Mouse (Mus musculus) ovary, adult 18-20 months (tissue): ENCODE measurements around the gene Gm3435.
"Not testable (repeated sequence)": the region's sequence is repeated elsewhere in the genome, so short reads cannot be mapped to it uniquely, and the experiment has no call there.

Source experiments
- DNase-seq: peaks from one replicate; pipeline ENCODE4 v3.0.0; 2022; ENCODE audit warnings: low spot score, mixed read lengths

The Gm3435 gene

DNA sequence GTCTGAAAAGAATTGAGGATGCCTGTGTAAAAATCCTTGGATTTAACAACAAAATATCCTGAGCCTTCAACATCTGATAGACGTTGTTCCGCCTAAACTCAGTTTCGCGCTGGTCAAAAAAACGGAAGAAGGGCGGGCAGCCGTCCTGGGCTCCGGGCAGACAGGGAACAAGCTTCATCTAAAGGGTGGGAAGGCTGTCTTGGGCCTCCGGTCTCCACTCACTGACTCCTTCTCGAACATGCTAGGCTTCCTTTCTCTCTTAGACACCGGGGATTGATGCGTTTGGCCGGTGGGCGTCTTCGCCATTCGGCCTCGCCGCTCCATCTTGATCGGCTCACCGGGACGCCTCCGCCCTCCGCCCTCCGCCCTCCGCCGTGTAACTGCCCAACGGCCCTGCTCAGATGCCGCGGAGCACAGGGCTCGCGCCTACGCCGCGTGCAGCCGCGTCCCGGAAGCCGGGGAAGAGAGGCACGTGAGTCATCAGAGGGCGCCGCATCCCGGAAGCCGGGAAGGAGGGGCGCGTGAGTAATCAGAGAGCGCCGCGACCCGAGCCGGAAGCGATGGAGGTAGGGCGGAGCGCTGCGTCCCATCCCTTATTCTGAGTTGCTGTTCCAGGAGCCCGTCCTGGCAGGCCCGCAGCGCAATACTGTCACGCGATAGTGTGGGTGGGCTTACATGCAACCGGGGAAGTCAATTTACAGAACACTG lies at the start of gene Gm3435:
Gm3435 (plus strand) TSS at position 471 of the 708 bp plus-strand sequence.
- not testable (repeated sequence) for DNase-seq

DNA sequence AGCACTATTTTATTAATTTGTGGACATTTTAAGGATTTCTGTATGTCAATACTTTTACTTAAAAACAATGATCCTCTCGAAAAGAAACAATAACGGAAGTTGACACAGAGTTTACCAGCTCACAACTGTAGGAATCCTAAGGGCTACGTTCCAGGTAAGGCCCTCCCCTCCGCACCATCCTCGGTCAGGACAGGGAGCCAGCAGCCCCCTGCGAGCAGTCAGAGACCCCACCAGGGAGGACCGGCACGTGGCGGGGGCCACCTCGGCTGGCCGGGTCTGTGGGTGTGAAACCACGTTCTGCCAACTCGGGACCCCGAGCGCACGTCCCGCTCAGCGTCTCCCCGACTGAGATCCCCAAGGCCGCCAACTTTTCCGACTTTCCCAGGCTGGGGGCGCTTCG lies 49.5 kb upstream of the Gm3435 start:
- no peak for DNase-seq

DNA sequence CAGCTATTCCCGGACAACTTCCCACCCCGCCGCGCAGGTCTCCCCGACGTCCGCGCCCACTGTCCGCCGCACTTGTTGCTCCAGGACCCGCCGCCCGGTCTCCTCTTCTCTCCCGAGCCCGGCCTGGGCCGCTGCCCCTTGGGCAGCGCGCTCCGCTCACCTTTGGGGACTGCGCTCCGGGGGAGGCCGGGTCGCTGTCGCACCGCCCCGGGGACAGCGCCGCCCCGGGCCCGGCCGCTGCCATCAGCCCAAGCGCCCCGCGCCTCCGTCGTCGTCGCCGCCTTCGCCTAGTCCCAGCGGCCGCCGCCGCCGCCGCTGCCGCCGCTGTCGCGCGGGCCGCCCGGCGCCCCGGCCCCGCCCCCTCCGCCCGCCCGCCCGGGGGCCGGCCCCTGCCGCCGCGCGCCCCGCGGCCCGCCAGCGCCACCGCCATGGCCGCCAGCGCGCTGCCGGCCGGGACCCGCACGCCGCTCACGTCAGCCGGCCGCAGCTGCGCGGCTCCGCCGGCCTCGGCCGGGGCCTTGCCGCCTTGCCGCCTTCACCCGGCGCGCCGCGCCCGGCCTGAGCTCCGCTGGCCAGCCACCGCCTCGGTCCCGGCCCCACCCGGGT lies 48.9 kb upstream of the Gm3435 start, which contains the start of gene Phf10:
Phf10 (minus strand) TSS at position 323 of the 606 bp plus-strand sequence.
- not testable (repeated sequence) for DNase-seq

DNA sequence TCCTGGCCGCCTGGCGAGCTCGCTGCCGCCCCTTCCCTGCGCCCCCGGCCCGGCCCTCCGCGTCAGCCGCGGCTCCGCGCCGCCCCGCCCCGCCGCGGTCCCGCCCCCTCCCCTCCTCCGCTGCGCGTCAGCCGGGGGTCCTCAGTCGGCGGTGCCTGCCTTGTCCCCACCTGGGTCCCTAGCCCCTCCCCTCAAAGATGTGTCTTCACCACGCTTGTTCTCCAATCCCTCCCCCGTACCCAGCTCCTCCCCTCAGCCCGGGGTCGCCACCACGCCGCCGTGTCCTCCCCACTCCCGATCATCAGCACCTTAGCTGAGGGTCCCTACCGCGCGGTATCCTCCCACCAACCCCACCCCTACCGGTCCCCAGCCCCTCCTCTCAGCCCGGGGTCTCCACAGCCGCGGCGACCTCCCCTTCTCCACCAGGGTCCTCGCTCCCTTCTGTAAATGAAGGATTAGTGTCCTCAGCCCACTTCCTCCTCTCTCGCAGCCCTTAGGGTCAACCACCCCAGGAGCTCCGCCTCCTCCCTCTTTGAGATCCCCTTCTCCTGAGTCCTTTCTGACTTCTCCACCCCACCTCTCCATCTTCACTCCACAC lies 48.3 kb upstream of the Gm3435 start:
- DNase-seq, result not testable (repeated sequence)

DNA sequence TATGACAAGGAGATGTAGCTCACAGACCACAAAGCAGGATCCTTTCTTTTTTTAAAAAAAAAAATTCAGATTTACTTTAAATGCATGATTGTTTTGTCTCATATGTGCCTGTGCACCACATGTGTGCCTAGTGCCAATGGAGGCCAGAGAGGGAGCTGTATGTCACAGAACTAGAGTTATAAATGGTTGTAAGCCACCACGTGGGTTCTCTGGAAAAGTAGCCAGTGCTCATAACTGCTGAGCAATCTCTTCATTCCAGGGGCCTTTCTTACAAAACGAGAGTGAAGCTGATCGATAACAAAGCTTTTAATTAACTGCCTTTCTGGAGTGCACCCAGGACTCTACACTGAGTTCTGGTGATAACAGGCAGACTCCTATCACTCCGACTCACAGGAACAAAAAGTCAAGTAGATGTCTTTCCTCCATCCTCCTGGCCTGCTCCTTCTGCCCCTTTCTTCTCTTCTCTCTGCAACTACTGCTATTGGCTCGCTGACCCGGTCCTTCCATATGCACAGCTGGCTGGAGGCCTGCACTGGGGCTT lies 41.5 kb upstream of the Gm3435 start:
- DNase-seq, result not testable (repeated sequence)

DNA sequence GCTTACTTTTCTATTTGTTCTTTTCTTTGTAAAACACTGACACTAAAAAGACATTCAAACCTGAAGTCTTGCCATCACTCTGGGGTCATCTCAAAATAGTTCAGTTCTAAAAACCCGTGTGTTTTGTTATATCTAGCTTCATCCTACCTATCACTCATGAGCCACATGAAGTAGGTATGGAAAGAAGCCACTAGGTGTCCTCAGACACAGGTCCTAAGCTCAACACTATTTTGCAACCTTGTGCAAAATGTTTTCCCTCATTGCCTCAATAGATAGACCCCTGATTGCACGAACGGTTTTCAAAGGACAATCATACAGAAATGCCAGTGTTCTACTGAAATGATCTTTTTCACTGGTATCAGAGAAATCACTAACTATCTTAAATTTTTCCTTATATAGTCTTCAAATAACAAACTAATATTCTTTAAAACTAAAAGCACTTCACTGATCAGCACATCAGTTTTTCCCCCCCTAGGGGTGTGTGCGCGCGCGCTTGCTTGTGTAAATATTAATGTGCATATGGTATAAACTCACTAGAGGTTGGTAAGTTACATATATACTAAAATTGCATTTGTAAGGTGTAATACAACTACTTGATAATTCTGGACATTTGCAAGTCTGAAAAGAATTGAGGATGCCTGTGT lies 32.1 kb upstream of the Gm3435 start:
- not testable (repeated sequence) for DNase-seq

DNA sequence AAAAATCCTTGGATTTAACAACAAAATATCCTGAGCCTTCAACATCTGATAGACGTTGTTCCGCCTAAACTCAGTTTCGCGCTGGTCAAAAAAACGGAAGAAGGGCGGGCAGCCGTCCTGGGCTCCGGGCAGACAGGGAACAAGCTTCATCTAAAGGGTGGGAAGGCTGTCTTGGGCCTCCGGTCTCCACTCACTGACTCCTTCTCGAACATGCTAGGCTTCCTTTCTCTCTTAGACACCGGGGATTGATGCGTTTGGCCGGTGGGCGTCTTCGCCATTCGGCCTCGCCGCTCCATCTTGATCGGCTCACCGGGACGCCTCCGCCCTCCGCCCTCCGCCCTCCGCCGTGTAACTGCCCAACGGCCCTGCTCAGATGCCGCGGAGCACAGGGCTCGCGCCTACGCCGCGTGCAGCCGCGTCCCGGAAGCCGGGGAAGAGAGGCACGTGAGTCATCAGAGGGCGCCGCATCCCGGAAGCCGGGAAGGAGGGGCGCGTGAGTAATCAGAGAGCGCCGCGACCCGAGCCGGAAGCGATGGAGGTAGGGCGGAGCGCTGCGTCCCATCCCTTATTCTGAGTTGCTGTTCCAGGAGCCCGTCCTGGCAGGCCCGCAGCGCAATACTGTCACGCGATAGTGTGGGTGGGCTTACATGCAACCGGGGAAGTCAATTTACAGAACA lies 31.5 kb upstream of the Gm3435 start, which contains the start of the genes 9030025P20Rik and Gm3417:
9030025P20Rik (plus strand) TSS at position 107 of the 677 bp plus-strand sequence.
Gm3417 (minus strand) TSS at position 429 of the 677 bp plus-strand sequence.
- DNase-seq, result not testable (repeated sequence)

DNA sequence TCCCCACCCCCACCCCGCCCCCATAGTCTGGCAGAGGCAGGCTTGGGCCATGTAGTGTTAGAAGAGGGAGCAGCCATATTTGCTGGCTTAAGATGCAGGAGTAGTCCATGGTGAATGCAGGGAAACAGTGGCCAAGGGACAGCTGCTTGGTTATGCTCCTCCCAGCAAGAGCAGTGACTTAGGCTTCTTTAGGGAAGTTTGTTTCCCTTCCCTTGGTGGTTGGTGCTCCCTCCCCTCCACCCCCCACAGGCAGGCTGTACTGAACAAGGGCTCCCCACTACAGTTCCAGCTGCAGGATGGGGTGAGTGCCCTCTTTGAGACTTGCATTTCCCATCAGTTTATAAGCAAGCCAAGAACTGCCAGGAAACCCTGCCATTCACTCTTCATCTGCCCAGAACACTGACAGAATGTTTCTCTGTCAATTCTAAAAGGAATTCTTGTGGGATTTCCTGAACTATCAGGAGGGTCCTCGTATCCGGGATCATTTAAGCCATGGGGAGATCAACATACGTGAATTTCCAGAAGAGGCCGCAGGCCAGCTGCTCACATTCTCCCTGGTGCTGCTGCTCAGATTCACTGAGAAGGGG lies 19.8 kb upstream of the Gm3435 start:
- DNase-seq, result not testable (repeated sequence)

DNA sequence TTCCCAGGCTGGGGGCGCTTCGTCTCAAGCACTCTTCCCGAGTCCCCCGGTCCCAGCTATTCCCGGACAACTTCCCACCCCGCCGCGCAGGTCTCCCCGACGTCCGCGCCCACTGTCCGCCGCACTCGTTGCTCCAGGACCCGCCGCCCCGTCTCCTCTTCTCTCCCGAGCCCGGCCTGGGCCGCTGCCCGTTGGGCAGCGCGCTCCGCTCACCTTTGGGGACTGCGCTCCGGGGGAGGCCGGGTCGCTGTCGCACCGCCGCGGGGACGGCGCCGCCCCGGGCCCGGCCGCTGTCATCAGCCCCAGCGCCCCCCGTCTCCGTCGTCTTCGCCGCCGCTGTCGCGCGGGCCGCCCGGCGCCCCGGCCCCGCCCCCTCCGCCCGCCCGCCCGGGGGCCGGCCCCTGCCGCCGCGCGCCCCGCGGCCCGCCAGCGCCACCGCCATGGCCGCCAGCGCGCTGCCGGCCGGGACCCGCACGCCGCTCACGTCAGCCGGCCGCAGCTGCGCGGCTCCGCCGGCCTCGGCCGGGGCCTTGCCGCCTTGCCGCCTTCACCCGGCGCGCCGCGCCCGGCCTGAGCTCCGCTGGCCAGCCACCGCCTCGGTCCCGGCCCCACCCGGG lies 17.3 kb upstream of the Gm3435 start:
- DNase-seq, result not testable (repeated sequence)

DNA sequence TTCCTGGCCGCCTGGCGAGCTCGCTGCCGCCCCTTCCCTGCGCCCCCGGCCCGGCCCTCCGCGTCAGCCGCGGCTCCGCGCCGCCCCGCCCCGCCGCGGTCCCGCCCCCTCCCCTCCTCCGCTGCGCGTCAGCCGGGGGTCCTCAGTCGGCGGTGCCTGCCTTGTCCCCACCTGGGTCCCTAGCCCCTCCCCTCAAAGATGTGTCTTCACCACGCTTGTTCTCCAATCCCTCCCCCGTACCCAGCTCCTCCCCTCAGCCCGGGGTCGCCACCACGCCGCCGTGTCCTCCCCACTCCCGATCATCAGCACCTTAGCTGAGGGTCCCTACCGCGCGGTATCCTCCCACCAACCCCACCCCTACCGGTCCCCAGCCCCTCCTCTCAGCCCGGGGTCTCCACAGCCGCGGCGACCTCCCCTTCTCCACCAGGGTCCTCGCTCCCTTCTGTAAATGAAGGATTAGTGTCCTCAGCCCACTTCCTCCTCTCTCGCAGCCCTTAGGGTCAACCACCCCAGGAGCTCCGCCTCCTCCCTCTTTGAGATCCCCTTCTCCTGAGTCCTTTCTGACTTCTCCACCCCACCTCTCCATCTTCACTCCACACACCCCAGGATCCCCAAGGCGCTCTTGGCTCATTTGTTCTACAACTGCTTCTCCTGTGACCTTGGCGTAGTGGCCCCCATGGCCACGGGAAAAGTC lies 16.7 kb upstream of the Gm3435 start:
- DNase-seq, result not testable (repeated sequence)

DNA sequence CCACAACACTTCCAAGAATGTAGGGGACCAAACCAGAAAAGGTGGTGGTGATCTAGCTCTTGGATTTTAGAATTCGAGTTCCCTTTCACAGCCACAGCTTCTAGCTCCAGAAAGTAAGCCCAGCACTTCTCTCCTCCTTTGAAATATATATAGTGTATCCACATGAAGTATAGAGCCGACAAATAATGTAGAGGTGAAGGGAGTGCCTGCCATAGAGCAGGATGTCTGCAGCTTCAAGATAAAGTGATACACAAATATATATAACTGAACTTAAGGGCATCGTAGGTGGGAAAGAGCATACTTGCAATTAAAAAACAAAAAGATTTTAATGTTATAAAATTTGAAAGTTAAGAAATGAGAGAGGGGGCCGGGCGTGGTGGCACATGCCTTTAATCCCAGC lies 15.8 kb upstream of the Gm3435 start:
- not testable (repeated sequence) for DNase-seq

DNA sequence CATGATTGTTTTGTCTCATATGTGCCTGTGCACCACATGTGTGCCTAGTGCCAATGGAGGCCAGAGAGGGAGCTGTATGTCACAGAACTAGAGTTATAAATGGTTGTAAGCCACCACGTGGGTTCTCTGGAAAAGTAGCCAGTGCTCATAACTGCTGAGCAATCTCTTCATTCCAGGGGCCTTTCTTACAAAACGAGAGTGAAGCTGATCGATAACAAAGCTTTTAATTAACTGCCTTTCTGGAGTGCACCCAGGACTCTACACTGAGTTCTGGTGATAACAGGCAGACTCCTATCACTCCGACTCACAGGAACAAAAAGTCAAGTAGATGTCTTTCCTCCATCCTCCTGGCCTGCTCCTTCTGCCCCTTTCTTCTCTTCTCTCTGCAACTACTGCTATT lies 9.9 kb upstream of the Gm3435 start:
- DNase-seq, result not testable (repeated sequence)

DNA sequence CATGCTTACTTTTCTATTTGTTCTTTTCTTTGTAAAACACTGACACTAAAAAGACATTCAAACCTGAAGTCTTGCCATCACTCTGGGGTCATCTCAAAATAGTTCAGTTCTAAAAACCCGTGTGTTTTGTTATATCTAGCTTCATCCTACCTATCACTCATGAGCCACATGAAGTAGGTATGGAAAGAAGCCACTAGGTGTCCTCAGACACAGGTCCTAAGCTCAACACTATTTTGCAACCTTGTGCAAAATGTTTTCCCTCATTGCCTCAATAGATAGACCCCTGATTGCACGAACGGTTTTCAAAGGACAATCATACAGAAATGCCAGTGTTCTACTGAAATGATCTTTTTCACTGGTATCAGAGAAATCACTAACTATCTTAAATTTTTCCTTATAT lies 888 bp upstream of the Gm3435 start:
- DNase-seq, result not testable (repeated sequence)

DNA sequence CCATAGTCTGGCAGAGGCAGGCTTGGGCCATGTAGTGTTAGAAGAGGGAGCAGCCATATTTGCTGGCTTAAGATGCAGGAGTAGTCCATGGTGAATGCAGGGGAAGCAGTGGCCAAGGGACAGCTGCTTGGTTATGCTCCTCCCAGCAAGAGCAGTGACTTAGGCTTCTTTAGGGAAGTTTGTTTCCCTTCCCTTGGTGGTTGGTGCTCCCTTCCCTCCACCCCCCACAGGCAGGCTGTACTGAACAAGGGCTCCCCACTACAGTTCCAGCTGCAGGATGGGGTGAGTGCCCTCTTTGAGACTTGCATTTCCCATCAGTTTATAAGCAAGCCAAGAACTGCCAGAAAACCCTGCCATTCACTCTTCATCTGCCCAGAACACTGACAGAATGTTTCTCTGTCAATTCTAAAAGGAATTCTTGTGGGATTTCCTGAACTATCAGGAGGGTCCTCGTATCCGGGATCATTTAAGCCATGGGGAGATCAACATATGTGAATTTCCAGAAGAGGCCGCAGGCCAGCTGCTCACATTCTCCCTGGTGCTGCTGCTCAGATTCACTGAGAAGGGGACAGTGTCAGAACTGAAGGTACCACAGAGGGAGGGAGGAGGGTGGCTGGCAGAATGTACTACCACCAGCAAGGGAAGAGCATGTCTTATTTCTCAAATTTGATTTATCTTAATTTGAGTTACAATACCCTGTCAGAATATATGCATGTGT lies 11.7 kb downstream of the Gm3435 start:
- peak; percentile 2 for DNase-seq

DNA sequence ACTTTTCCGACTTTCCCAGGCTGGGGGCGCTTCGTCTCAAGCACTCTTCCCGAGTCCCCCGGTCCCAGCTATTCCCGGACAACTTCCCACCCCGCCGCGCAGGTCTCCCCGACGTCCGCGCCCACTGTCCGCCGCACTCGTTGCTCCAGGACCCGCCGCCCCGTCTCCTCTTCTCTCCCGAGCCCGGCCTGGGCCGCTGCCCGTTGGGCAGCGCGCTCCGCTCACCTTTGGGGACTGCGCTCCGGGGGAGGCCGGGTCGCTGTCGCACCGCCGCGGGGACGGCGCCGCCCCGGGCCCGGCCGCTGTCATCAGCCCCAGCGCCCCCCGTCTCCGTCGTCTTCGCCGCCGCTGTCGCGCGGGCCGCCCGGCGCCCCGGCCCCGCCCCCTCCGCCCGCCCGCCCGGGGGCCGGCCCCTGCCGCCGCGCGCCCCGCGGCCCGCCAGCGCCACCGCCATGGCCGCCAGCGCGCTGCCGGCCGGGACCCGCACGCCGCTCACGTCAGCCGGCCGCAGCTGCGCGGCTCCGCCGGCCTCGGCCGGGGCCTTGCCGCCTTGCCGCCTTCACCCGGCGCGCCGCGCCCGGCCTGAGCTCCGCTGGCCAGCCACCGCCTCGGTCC lies 14.0 kb downstream of the Gm3435 start:
- not testable (repeated sequence) for DNase-seq

DNA sequence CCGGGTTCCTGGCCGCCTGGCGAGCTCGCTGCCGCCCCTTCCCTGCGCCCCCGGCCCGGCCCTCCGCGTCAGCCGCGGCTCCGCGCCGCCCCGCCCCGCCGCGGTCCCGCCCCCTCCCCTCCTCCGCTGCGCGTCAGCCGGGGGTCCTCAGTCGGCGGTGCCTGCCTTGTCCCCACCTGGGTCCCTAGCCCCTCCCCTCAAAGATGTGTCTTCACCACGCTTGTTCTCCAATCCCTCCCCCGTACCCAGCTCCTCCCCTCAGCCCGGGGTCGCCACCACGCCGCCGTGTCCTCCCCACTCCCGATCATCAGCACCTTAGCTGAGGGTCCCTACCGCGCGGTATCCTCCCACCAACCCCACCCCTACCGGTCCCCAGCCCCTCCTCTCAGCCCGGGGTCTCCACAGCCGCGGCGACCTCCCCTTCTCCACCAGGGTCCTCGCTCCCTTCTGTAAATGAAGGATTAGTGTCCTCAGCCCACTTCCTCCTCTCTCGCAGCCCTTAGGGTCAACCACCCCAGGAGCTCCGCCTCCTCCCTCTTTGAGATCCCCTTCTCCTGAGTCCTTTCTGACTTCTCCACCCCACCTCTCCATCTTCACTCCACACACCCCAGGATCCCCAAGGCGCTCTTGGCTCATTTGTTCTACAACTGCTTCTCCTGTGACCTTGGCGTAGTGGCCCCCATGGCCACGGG lies 14.7 kb downstream of the Gm3435 start:
- DNase-seq, result not testable (repeated sequence)

DNA sequence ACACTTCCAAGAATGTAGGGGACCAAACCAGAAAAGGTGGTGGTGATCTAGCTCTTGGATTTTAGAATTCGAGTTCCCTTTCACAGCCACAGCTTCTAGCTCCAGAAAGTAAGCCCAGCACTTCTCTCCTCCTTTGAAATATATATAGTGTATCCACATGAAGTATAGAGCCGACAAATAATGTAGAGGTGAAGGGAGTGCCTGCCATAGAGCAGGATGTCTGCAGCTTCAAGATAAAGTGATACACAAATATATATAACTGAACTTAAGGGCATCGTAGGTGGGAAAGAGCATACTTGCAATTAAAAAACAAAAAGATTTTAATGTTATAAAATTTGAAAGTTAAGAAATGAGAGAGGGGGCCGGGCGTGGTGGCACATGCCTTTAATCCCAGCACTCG lies 15.5 kb downstream of the Gm3435 start:
- not testable (repeated sequence) for DNase-seq

DNA sequence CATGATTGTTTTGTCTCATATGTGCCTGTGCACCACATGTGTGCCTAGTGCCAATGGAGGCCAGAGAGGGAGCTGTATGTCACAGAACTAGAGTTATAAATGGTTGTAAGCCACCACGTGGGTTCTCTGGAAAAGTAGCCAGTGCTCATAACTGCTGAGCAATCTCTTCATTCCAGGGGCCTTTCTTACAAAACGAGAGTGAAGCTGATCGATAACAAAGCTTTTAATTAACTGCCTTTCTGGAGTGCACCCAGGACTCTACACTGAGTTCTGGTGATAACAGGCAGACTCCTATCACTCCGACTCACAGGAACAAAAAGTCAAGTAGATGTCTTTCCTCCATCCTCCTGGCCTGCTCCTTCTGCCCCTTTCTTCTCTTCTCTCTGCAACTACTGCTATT lies 21.4 kb downstream of the Gm3435 start:
- not testable (repeated sequence) for DNase-seq
